Mouse (Mus musculus) liver, embryonic 14.5 days (tissue): Measurements from ENCODE around the gene Dppa4. TPM values are rescaled to one million over a fixed set of nuclear protein-coding genes. Genes with fewer than 3 reads are reported as not detected.

Experiments used
- ATAC-seq: fragments of 200-750 bp; cut with Nextera tagmentation; 2 replicates; pipeline ENCODE4 v1.8.0; 2017; ENCODE audit warnings: moderate number of reproducible peaks, mild to moderate bottlenecking, moderate library complexity; ENCODE audit not compliant: insufficient read depth
- DNase-seq, 3 experiments: peaks; one replicate each; pipeline ENCODE4 v3.0.0-alpha.2; 2012 to 2013; ENCODE audit warnings: low read depth in 3 of 3, low spot score in 3 of 3
- H3K27ac ChIP-seq: fragments of 300-500 bp; sonication (generic); 2 replicates; pipeline ENCODE4 v1.5.1; 2014; ENCODE audit warnings: moderate library complexity, mild to moderate bottlenecking, control low read depth, inconsistent platforms
- H3K27me3 ChIP-seq: fragments of 300-500 bp; sonication (generic); 2 replicates; pipeline ENCODE4 v1.6.1; 2014; ENCODE audit warnings: mild to moderate bottlenecking, low read length, moderate library complexity; ENCODE audit not compliant: control insufficient read depth, insufficient read depth
- H3K36me3 ChIP-seq: fragments of 300-500 bp; sonication (generic); replicated peaks from 2 replicates; pipeline ENCODE4 v1.6.1; 2014; ENCODE audit warnings: low read depth; ENCODE audit not compliant: control insufficient read depth, insufficient read depth
- H3K4me1 ChIP-seq, 2 experiments: fragments of 200-500 bp in 1 of 2; fragments of 300-500 bp in 1 of 2; sonication (generic) in 1 of 2; replicated peaks; 2 replicates each; pipeline ENCODE4 v1.6.1; 2012 to 2014; ENCODE audit warnings: antibody characterized with exemption in 1 of 2, inconsistent platforms in 1 of 2, low read length in 1 of 2; ENCODE audit not compliant: control insufficient read depth in 2 of 2, insufficient read depth in 2 of 2
- H3K4me2 ChIP-seq: fragments of 300-500 bp; sonication (generic); 2 replicates; pipeline ENCODE4 v1.6.1; 2014; ENCODE audit warnings: low read depth, mild to moderate bottlenecking, control low read depth, moderate library complexity
- H3K4me3 ChIP-seq, 2 experiments: fragments of 200-500 bp in 1 of 2; fragments of 300-500 bp in 1 of 2; sonication (generic) in 1 of 2; 2 replicates each; pipeline ENCODE4 v1.5.1; 2012 to 2014; ENCODE audit warnings: low read depth in 2 of 2, low read length in 2 of 2, mild to moderate bottlenecking in 2 of 2, control low read depth in 1 of 2, inconsistent platforms in 1 of 2, moderate library complexity in 1 of 2; ENCODE audit not compliant: insufficient read depth in 1 of 2
- H3K9ac ChIP-seq: fragments of 300-500 bp; sonication (generic); replicated peaks from 2 replicates; pipeline ENCODE4 v1.6.1; 2014; ENCODE audit warnings: mild to moderate bottlenecking, control low read depth, moderate library complexity
- H3K9me3 ChIP-seq: fragments of 300-500 bp; sonication (generic); 2 replicates; pipeline ENCODE4 v1.6.1; 2016; ENCODE audit warnings: low read length, mixed read lengths; ENCODE audit not compliant: control insufficient read depth
- CTCF ChIP-seq: IDR thresholded peaks from 2 replicates; pipeline ENCODE4 v1.5.1; 2016; ENCODE audit warnings: antibody characterized with exemption, low read depth, control low read depth
- EP300 ChIP-seq: IDR thresholded peaks from 2 replicates; pipeline ENCODE4 v1.6.1; 2016; ENCODE audit warnings: antibody characterized with exemption, low read depth
- WGBS: fragments of 180-500 bp; shearing (Covaris S2); extraction: QIAGEN DNeasy Blood & Tissue Kit; methylation state at CpG from one replicate; pipeline ENCODE4 v1.1.7; 2014; ENCODE audit not compliant: insufficient replicate concordance; 5-methylcytosine and 5-hydroxymethylcytosine counted together
- polyA plus RNA-seq, 2 experiments: library from polyadenylated mRNA; depleted of rRNA in 1 of 2; stranded (reverse) in 1 of 2; unstranded in 1 of 2; fragments of >200 nt; fragmentation: Nextera tagmentation in 1 of 2; extraction: Ambion mirVana in 1 of 2; gene quantifications; 2 replicates each; pipeline versions ENCODE4 v1.2.1 to v1.2.3; 2012 to 2014

Gene Dppa4
- 0.02 TPM in 1 of 2 replicates, not detected in the other for polyA plus RNA-seq (2012; rRNA removed)
- not detected in 2 replicates for polyA plus RNA-seq (2014; fragmentation: Nextera tagmentation; extraction: Ambion mirVana)

- Histone ChIP-seq H3K4me1 (no peaks in the 10 kb centered on the region), H3K36me3 (no peaks in the 10 kb centered on the region), H3K9me3 (no peaks in the 10 kb centered on the region), H3K27me3 (no peaks in the 10 kb centered on the region), H3K4me2 (no peak within 1 kb of the TSS), H3K4me3 (no peak within 1 kb of the TSS), H3K27ac (no peak within 1 kb of the TSS), H3K9ac (no peak within 1 kb of the TSS)
- DNase-seq, result no peak
- no peak for ATAC-seq
- TF ChIP-seq CTCF (no peak), EP300 (no peak)
- WGBS, result 55% methylated on average over 4 of the region's 4 CpGs
Measured at GRCm38 (mm10) chr16:48283517-48283916, at the start of gene Dppa4. TSS of gene Dppa4 (plus strand) at chr16:48283733.

- WGBS, result 44% methylated on average over 1 of the region's 1 CpGs
- TF ChIP-seq CTCF (peak; percentile 40), EP300 (no peak)
- no peak for ATAC-seq
- DNase-seq, result no peak
- Histone ChIP-seq H3K27me3 (no peaks in the 10 kb centered on the region), H3K4me2 (no peak overlapping the region), H3K36me3 (no peaks in the 10 kb centered on the region), H3K9me3 (no peaks in the 10 kb centered on the region), H3K27ac (no peak overlapping the region), H3K4me1 (no peaks in the 10 kb centered on the region), H3K4me3 (no peak overlapping the region), H3K9ac (no peak overlapping the region)
Measured at GRCm38 (mm10) chr16:48234999-48235398, 48.5 kb upstream of the Dppa4 start.

- Histone ChIP-seq H3K36me3 (no peaks in the 10 kb centered on the region), H3K9ac (no peak overlapping the region), H3K27ac (no peak overlapping the region), H3K27me3 (no peaks in the 10 kb centered on the region), H3K4me3 (no peak overlapping the region), H3K4me1 (no peaks in the 10 kb centered on the region), H3K9me3 (no peaks in the 10 kb centered on the region), H3K4me2 (no peak overlapping the region)
- DNase-seq, result no peak
- TF ChIP-seq EP300 (no peak), CTCF (no peak)
- no peak for ATAC-seq
- 60% methylated on average over 7 of the region's 7 CpGs for WGBS
Measured at GRCm38 (mm10) chr16:48237676-48238075, 45.9 kb upstream of the Dppa4 start.

- no peak for ATAC-seq
- Histone ChIP-seq H3K27me3 (no peaks in the 10 kb centered on the region), H3K4me1 (peaks cover 4% of the 10 kb centered on the region in 2 experiments), H3K4me2 (no peak overlapping the region), H3K27ac (no peak overlapping the region), H3K9me3 (no peaks in the 10 kb centered on the region), H3K4me3 (no peak overlapping the region), H3K9ac (no peak overlapping the region), H3K36me3 (no peaks in the 10 kb centered on the region)
- DNase-seq, result no peak
- WGBS, result 66% methylated on average over 2 of the region's 2 CpGs
- TF ChIP-seq CTCF (no peak), EP300 (no peak)
Measured at GRCm38 (mm10) chr16:48247044-48247661, 36.4 kb upstream of the Dppa4 start.

- ATAC-seq (peak; percentile 95), DNase-seq (peak; percentile 71 to 75 (median 72))
- Histone ChIP-seq H3K4me3 (no peak overlapping the region), H3K4me1 (peaks cover 31 to 33% of the 10 kb centered on the region in 2 experiments), H3K9ac (no peak overlapping the region; the same call in 1 of the 2 replicates), H3K27me3 (no peaks in the 10 kb centered on the region), H3K36me3 (no peaks in the 10 kb centered on the region), H3K27ac (peak overlapping the region; percentile 82), H3K9me3 (no peaks in the 10 kb centered on the region), H3K4me2 (peak overlapping the region; percentile 49)
- WGBS, result 5% methylated on average over 4 of the region's 4 CpGs
- TF ChIP-seq CTCF (no peak), EP300 (peak; percentile 93)
Measured at GRCm38 (mm10) chr16:48252824-48253223, 30.7 kb upstream of the Dppa4 start.
